Mouse (Mus musculus): ENCODE data around the gene Sorl1.

Sorl1 gene

GRCm38 (mm10) chr9:42019308-42020031 is 104.6 kb downstream of the Sorl1 start:
- DNase-seq (ENCODE audit: low read depth, low spot score) = no peak

GRCm38 (mm10) chr9:42008501-42008900 is 115.6 kb downstream of the Sorl1 start:
- no peak for DNase-seq (ENCODE audit: low read depth, low spot score)

- no peak for DNase-seq (ENCODE audit: low read depth, low spot score)
Measured at GRCm38 (mm10) chr9:42005101-42005500, 119.0 kb downstream of the Sorl1 start.

GRCm38 (mm10) chr9:42004140-42004539 is 120.0 kb downstream of the Sorl1 start:
- no peak for DNase-seq (ENCODE audit: low read depth, low spot score)

- DNase-seq (ENCODE audit: low read depth, low spot score) = peak; percentile 0
Measured at GRCm38 (mm10) chr9:41999498-42000473, 124.3 kb downstream of the Sorl1 start.

- DNase-seq (ENCODE audit: low read depth, low spot score) = no peak
Measured at GRCm38 (mm10) chr9:41995278-41995677, 128.8 kb downstream of the Sorl1 start.

DNA sequence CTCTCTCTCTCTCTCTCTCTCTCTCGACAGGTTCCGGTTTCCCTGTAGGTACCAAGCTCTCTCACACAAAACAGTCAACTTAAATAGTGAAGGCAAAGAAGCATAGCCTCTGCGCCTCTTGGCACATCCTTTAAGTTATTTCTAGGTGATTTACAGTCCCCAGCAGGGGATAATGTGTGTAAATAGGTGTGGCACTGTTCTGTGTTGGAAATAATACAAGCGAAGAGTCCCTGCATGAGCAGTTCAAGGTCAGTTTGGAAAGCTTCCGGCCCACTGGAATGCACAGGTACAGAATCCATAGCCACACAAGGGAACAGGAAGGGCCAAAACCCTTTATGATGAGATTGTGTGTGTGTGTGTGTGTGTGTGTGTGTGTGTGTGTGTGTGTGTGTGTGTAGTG is 130.3 kb downstream of the Sorl1 start:
- no peak for DNase-seq (ENCODE audit: low read depth, low spot score)

GRCm38 (mm10) chr9:41992841-41993240 is 131.3 kb downstream of the Sorl1 start:
- DNase-seq (ENCODE audit: low read depth, low spot score) = no peak

DNA sequence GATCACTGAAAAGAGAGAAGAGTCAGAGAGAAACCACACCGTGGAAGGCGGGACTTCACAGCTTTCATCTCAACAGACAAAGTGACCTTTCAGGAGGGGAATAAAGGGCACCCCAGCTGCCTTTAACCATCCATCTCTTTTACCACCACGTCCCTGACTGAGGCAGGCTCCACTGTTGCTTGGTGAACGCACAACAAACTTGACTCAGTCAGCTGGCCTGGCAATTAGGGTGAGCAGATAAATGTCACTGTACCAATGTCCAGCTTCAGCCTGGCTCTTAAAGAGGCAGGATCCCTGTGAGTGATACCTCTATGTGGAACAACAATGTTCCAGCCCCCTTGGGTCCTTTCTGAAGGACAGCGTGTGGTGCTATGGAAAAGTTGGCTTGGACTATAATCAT is 138.5 kb downstream of the Sorl1 start:
- no peak for DNase-seq (ENCODE audit: low read depth, low spot score)

DNA sequence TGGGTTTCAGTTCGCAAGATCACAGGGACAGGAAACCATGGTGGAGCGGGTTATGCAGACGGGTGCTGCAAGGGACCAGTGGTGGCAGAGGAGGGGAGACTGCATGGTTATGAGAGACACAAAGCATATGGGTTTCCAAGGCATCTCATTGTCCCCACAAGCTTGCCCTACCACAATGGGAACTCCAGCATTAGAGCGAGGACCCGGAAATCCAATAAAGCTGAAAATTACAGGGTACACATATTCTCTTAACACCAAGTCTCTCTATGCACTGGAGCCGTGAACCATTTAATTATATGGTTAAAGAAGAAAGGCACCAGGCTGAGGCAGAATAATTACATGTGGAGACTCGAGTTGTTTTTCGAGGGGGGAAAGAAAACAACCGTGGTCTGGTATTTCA is 139.0 kb downstream of the Sorl1 start:
- DNase-seq (ENCODE audit: low read depth, low spot score) = no peak

DNA sequence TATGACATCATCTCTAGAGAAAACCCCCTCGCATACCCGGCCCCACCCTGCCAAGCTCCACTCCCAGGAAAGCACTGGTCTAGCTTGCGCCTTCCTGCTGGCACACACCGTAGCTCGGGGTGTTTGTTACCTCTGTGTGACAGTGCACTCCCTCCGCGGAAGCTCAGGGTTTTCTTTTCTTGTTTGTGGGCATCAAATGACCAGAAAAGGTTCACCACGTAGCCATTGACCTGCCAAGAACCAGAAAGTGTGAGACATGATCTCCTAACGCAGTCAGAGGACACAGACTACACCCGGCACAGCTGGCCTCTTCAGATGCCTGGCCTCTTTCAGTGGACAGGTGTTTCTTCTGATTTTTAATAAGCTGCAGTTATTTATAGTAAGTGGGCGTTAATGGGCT is 139.8 kb downstream of the Sorl1 start:
- no peak for DNase-seq (ENCODE audit: low read depth, low spot score)

DNA sequence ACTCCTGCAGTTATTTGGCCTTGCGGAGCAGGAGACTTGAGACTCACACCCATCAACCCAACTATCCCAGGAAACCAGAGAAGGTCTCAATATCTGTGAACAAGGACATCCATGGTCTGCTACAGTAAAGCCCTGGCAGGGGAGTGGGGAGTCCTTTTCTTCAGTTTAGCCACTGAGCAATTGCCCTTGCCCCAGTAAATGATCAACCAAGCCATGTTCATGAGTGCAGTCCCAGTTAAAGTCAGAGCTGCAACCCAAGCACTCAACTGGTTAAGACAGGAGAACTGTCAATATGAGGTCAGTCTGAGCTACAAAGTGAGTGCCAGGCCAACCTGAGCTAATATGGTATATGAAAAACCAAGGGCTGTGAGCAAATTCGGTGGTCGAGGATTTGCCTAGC is 140.8 kb downstream of the Sorl1 start:
- no peak for DNase-seq (ENCODE audit: low read depth, low spot score)

GRCm38 (mm10) chr9:41982760-41983159 is 141.3 kb downstream of the Sorl1 start:
- no peak for DNase-seq (ENCODE audit: low read depth, low spot score)

DNA sequence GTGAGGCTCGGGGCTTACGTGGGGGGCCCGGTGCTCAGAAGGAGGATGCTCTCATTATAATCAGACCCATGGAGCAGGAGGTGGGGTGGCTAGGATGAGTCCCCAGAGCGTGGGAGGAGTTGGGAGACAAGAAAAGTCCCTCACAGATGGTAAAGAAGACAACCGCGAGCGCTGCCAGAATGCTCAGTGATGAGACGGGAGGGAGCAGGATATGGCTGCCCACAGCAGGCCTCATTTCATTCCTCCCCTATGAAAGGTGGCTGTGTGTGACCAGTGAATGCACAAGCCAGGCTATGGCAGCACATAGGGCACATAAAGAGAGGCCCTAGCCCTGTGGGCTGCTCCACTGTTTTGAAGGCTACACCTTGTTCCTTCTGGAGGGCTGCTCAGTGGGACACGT is 142.1 kb downstream of the Sorl1 start:
- DNase-seq (ENCODE audit: low read depth, low spot score) = no peak

DNA sequence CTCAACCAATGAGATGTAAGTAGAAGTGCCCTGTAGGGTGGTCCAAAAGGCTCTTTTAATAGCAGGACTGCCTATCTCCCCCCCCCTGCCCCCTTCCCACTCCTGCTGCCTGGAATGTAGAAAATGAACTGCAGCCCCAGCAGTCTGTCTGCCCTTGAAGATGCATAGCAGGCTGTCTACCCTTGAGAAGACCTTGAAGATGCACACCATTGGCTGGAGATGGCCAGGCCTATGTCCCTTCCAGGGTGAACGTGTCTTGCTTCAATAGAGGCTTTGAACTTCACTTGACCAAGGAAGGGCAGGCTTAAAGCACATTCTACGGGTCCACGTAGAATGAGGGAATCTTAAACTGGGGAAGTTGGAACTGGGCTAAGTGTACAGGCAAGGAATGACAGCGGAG is 142.8 kb downstream of the Sorl1 start:
- DNase-seq (ENCODE audit: low read depth, low spot score) = no peak

DNA sequence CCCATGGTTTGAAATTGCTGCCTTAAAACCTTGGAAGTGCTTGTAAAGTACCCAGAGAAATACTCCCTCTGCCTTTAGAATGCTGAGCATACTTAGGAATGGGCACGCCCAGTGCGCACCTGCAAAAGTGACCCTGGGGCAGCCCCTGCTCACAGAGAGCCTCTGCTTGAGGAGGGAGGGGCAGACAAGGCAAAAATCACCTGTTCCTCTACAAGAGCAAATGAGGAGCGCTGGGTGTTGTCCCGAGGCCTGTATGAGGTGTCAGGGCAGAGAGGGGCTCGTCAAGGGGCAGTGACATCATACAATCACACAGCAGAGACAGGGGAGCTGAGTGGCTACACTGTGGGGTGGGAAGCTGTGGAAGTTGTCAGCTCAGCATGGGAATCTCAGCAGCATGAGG is 143.3 kb downstream of the Sorl1 start:
- DNase-seq (ENCODE audit: low read depth, low spot score) = no peak

DNA sequence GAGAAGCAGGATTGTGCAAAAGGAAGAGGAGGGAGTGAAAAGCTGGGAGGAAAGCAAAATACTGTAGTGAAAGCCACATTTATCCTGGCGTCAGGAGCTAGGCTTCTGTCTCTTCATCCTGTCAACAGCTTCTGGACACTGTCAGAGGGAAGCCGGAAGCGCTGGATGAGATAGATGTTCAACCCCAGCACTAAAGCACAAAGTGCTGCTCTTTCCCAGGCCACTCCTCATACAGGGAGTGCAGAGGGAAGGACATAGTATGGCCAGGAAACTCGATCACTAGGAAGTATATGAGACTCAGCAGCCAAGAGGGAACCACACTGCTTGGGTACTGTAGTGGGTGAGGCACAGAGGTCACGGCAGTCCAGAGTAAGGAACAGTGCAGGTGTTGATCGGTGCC is 145.7 kb downstream of the Sorl1 start:
- DNase-seq (ENCODE audit: low read depth, low spot score) = no peak

- DNase-seq (ENCODE audit: low read depth, low spot score) = no peak
Measured at GRCm38 (mm10) chr9:41975968-41976367, 148.1 kb downstream of the Sorl1 start.

DNA sequence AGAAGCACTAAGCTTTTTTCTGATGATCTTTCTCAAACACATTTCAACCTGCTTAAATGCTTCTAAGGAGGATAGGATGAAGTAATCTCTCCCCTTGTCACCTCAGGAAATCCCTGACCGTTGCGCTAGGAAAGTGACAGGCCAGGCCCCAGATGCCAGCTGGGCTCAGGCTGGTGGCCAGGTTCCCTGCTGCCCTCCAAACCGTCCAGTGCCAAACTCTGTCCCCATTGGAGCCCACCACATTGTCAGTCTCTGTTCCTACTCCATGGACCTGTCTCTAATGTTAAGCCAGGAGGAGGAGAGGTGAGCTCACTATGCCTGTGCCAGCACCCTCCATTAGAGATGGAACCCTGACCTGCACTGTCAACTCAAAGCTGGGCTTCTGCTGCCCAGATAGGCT is 149.4 kb downstream of the Sorl1 start:
- DNase-seq (ENCODE audit: low read depth, low spot score) = no peak

DNA sequence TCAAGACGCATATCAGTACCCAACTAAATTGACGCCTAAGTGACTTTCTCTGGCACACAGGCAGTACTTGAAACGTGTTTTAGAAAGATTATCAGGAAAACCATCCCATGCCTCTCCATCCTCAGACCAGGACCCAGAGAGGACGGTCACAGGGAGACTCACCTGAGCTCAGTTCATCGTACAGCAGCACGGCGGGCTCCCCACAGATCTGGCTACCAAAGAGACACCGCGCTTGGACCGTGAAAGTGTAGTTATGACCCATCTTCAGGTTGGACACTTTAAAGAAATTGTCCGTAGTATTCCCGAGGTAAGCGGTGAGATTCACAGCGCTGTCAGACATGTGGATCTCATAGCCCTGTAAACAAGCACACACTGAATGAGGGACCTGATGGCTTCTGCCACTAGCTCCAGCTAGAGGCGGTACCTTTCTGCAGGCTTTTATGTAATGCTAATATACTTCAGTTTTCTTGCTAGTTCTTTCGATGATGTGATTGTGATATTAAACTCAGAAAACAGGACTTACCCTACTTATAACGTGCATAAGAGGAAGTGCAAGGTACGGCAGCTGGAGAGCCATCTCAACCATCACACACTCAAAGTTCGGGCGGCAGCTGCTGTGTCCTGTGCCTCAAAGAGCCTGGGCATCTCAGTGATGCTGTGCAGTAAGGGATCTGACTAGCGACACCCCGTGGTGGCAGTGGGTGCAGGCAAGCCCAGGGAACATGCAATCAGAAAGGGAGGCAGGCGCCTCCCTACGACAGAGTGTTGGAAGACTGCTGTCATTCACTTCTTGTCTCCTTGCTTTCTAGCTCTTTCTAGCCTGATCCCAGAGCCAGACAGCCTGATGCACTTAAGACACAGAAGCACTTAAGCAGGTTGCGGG is 150.1 kb downstream of the Sorl1 start:
- DNase-seq (ENCODE audit: low read depth, low spot score) = no peak

DNA sequence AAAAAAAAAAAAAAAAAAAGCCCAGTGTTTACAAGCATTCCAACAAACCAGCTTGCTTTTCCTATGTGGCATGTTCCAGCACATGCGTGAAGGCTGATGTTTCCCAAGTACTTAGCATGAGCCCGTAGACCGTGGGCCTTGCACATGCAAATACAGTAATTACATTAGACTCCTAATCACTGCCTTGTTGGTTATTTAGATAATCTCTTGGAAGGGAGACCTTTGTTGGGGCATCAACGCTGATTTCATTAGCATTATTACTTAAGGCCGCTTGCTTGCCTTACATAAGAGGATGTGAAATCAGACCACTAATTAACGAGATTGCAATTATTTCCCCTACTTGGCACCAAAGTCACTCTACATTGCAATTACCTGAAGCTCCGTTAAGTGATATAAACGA is 154.1 kb downstream of the Sorl1 start:
- no peak for DNase-seq (ENCODE audit: low read depth, low spot score)

Measured in c-Kit-negative CD71-positive TER-119-positive erythroid progenitor cells, embryonic 14.5 days (primary cell).